Mouse (Mus musculus): Measurements from ENCODE around the gene Tiam1. TPM values are rescaled to one million over a fixed set of nuclear protein-coding genes. Genes with fewer than 3 reads are reported as not detected.

Tiam1 gene
- polyA plus RNA-seq, 1 experiment from 2014 or later = 24.9 TPM

DNA sequence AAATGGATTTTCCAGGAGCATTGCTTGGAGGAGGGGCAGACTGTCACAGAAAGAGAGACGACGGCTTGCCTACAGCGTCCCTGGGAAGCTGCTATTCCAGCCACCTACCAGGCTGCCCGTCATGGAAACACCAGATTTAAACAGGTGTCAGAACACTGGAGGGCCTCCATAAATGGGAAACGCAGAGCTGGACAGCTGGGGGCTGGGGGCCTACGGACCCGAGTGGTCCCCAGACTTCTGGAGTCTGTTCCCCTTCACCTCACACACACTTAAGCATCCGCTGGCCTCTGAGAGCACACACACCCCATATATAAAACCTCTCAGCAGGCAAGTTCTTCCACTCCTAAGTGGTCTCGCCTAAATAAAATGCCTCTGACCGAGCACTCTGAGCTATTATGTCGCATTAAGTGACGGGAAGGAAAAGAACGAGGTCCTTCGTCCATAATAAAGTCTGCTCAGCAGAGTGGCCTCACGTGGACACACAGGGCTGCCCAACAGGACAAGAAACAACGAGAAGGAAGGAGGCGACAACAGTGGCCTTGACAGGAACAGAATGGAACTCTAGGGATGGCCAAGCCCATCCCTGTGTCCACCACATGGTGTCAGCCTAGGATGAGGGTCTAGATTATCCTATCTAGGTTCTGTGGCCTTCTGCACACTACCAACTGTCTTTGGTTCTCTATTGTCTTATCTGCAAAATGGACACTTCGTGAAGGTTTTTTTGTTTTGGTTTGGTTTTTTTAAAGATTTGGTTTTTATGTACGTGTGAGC, 14.6 kb downstream of the Tiam1 start:
- H3K27me3 ChIP-seq (ENCODE audit: control insufficient read depth, insufficient read depth, low read length) = no peaks in the 10 kb centered on the region
- 41% methylated on average over 19 of the region's 19 CpGs for WGBS (ENCODE audit: insufficient replicate concordance)
- no peak overlapping the region for H3K9ac ChIP-seq (ENCODE audit: low read depth, low read length)
- ATAC-seq (replicated peaks; ENCODE audit: insufficient number of reproducible peaks, low FRiP score, low TSS enrichment) = peak; percentile 66
- H3K9me3 ChIP-seq (replicated peaks; ENCODE audit: control insufficient read depth, low read length) = no peaks in the 10 kb centered on the region
- H3K4me1 ChIP-seq (ENCODE audit: control insufficient read depth, insufficient read depth, low read length) = peaks cover 43% of the 10 kb centered on the region
- H3K36me3 ChIP-seq (ENCODE audit: control insufficient read depth, insufficient read depth, low read length) = no peaks in the 10 kb centered on the region
- no peak overlapping the region for H3K4me3 ChIP-seq (ENCODE audit: low read depth, low read length)
- H3K27ac ChIP-seq (ENCODE audit: low read depth, low read length) = peak overlapping the region; percentile 92
- H3K4me2 ChIP-seq = peak overlapping the region; percentile 35

DNA sequence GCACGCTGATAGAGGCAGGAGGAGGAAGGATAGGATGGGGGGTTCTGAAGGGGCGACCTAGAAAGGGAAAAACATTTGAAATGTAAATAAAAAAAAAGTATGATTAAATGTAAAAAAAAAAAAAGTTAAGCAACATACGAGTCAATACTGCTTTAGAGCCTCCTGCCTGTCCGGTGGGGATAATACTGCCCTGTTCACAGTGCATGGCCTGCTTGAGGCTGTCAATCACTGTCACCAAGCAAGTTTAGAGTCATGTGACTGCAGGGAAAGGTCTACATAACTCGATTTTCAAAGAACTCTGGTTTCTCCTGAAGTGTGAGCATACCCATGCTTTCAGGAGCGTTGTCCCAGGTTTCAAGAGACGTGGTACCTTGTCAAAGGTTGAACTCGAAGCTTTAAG, 15.2 kb downstream of the Tiam1 start:
- H3K27me3 ChIP-seq (ENCODE audit: control insufficient read depth, insufficient read depth, low read length) = no peaks in the 10 kb centered on the region
- peak overlapping the region; percentile 35 for H3K4me2 ChIP-seq
- H3K9me3 ChIP-seq (replicated peaks; ENCODE audit: control insufficient read depth, low read length) = no peaks in the 10 kb centered on the region
- peaks cover 43% of the 10 kb centered on the region for H3K4me1 ChIP-seq (ENCODE audit: control insufficient read depth, insufficient read depth, low read length)
- no peaks in the 10 kb centered on the region for H3K36me3 ChIP-seq (ENCODE audit: control insufficient read depth, insufficient read depth, low read length)
- WGBS (ENCODE audit: insufficient replicate concordance) = 55% methylated on average over 8 of the region's 8 CpGs
- H3K9ac ChIP-seq (ENCODE audit: low read depth, low read length) = no peak overlapping the region
- no peak for ATAC-seq (replicated peaks; ENCODE audit: insufficient number of reproducible peaks, low FRiP score, low TSS enrichment)
- no peak overlapping the region for H3K4me3 ChIP-seq (ENCODE audit: low read depth, low read length)
- H3K27ac ChIP-seq (ENCODE audit: low read depth, low read length) = peak overlapping the region; percentile 92

DNA sequence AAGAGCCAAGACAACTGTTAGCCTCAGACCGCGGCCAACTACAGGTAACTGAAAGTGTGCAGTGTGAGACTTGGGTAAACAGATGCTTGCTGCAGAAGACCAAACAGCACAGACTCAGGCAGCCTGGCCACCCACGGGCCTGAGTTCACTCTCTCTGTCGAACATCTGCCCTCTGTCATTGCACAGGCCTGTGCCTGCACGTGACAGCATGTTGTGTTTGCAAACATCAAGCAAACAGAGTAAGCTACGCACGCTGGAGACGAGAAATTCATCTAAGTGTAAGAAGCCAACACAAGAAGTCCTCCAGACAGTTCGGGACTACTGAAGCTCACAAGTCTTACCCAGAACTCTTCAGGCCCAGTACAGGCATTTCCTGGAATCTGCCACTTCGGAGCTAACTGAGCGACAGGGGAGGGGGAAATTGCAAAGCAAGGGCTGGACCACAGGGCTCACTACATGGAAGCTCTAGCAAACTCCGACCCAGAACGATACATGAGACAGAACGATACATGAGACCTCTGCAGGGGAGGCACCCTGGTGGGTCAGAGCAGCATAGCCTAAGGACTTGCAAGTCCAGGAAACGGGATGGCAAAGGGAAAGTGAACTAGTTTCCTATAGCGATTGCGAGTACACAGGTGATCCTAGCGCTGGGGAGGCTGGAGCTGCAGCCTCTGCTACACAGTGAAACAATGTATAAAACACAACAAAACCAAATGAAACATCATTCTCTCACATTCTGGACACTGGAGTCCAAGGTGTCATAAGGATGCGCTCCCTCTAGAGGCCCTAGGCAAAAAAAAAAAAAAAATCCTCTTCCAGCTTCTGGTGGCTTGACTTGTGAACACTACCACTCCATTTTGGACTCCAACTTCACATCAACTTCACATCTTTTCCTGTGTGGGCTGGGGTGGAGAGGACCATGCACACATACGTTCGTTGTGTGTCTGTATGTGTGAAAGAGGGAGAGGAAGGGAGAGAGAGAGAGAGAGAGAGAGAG, 18.0 kb downstream of the Tiam1 start:
- Histone ChIP-seq H3K36me3 (ENCODE audit: control insufficient read depth, insufficient read depth, low read length) (no peaks in the 10 kb centered on the region), H3K4me1 (ENCODE audit: control insufficient read depth, insufficient read depth, low read length) (peaks cover 42% of the 10 kb centered on the region), H3K9ac (ENCODE audit: low read depth, low read length) (no peak overlapping the region), H3K4me2 (no peak overlapping the region), H3K9me3 (replicated peaks; ENCODE audit: control insufficient read depth, low read length) (no peaks in the 10 kb centered on the region), H3K27me3 (ENCODE audit: control insufficient read depth, insufficient read depth, low read length) (no peaks in the 10 kb centered on the region), H3K27ac (ENCODE audit: low read depth, low read length) (no peak overlapping the region), H3K4me3 (ENCODE audit: low read depth, low read length) (no peak overlapping the region)
- ATAC-seq (replicated peaks; ENCODE audit: insufficient number of reproducible peaks, low FRiP score, low TSS enrichment) = no peak
- WGBS (ENCODE audit: insufficient replicate concordance) = 61% methylated on average over 21 of the region's 21 CpGs

DNA sequence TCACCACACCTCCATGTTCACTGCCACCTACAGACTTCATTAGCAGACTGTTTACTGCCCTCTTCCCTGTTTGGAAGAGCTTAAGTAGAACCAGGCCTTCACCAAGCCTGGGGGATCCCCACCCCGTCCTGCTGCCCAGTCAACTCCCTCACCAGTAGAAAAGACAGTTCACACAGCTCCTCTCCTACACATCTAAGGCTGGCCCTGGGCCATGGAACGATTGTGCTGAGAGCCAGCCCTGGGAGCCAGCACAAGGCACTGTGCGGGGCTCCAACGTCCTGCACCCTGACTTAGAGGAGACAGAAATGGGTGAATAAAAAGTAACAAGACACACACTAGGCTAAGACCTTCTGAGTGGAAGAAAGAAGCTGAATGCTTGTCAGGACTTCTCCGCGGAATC, 20.5 kb downstream of the Tiam1 start:
- Histone ChIP-seq H3K36me3 (ENCODE audit: control insufficient read depth, insufficient read depth, low read length) (no peaks in the 10 kb centered on the region; the same call in 1 of the 2 replicates), H3K9ac (ENCODE audit: low read depth, low read length) (no peak overlapping the region), H3K4me2 (no peak overlapping the region), H3K27ac (ENCODE audit: low read depth, low read length) (no peak overlapping the region), H3K9me3 (replicated peaks; ENCODE audit: control insufficient read depth, low read length) (peaks cover 4% of the 10 kb centered on the region), H3K4me1 (ENCODE audit: control insufficient read depth, insufficient read depth, low read length) (peaks cover 31% of the 10 kb centered on the region), H3K4me3 (ENCODE audit: low read depth, low read length) (no peak overlapping the region), H3K27me3 (ENCODE audit: control insufficient read depth, insufficient read depth, low read length) (no peaks in the 10 kb centered on the region)
- ATAC-seq (replicated peaks; ENCODE audit: insufficient number of reproducible peaks, low FRiP score, low TSS enrichment) = no peak
- 80% methylated on average over 6 of the region's 6 CpGs for WGBS (ENCODE audit: insufficient replicate concordance)

DNA sequence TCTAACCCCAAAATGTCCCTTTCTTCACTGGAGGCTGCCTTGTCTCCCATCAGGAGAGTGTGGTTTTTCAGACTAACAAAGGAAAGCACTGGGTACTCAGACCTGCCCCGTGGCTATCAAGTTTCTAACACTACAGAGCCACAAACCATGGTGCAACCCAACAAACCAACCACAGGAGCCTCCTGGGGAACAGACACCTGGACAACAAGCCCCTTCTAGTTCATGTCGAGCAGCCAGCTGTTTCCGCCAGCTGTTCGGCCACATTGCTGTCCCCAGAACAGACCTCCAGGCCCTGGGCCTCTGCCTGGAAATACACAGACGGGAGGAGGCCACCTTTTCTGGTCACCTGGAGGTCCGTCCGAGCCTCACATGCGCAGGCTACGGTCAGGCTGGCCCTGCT, 21.1 kb downstream of the Tiam1 start:
- ATAC-seq (replicated peaks; ENCODE audit: insufficient number of reproducible peaks, low FRiP score, low TSS enrichment) = 0 out of 2 replicates have a peak, but pooled peaks have one; percentile 16
- peaks cover 28% of the 10 kb centered on the region for H3K4me1 ChIP-seq (ENCODE audit: control insufficient read depth, insufficient read depth, low read length)
- H3K4me2 ChIP-seq = no peak overlapping the region
- H3K36me3 ChIP-seq (ENCODE audit: control insufficient read depth, insufficient read depth, low read length) = no peaks in the 10 kb centered on the region; the same call in 1 of the 2 replicates
- WGBS (ENCODE audit: insufficient replicate concordance) = 78% methylated on average over 9 of the region's 9 CpGs
- H3K27ac ChIP-seq (ENCODE audit: low read depth, low read length) = peak overlapping the region; percentile 59; the same call in 1 of the 2 replicates
- H3K9ac ChIP-seq (ENCODE audit: low read depth, low read length) = no peak overlapping the region
- H3K9me3 ChIP-seq (replicated peaks; ENCODE audit: control insufficient read depth, low read length) = peaks cover 4% of the 10 kb centered on the region
- H3K27me3 ChIP-seq (ENCODE audit: control insufficient read depth, insufficient read depth, low read length) = no peaks in the 10 kb centered on the region
- H3K4me3 ChIP-seq (ENCODE audit: low read depth, low read length) = no peak overlapping the region

DNA sequence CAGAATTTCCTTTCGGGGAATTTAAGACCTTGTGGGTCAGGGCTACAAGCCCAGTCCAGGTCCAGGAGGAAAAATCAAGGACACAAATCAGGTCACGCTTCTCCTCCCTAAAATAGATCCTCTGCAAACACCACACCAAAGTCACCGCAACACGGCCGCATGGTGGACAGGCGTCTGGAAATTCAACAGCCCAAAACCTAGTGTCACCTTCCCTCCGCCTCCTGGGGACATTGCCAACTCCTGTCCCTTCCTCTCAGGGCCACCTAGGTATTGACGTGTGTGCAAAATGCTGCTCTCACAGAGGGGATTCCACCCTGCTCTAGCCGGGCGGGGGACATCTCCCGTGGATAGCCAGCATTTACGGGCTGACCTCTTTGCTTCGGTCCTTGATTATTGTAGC, 21.8 kb downstream of the Tiam1 start:
- Histone ChIP-seq H3K4me3 (ENCODE audit: low read depth, low read length) (no peak overlapping the region), H3K27ac (ENCODE audit: low read depth, low read length) (peak overlapping the region; percentile 59; the same call in 1 of the 2 replicates), H3K9ac (ENCODE audit: low read depth, low read length) (no peak overlapping the region), H3K9me3 (replicated peaks; ENCODE audit: control insufficient read depth, low read length) (peaks cover 4% of the 10 kb centered on the region), H3K4me1 (ENCODE audit: control insufficient read depth, insufficient read depth, low read length) (peaks cover 23% of the 10 kb centered on the region), H3K36me3 (ENCODE audit: control insufficient read depth, insufficient read depth, low read length) (no peaks in the 10 kb centered on the region; the same call in 1 of the 2 replicates), H3K27me3 (ENCODE audit: control insufficient read depth, insufficient read depth, low read length) (no peaks in the 10 kb centered on the region), H3K4me2 (peak overlapping the region; percentile 6; the same call in 1 of the 2 replicates)
- WGBS (ENCODE audit: insufficient replicate concordance) = 68% methylated on average over 13 of the region's 13 CpGs
- ATAC-seq (replicated peaks; ENCODE audit: insufficient number of reproducible peaks, low FRiP score, low TSS enrichment) = no peak

DNA sequence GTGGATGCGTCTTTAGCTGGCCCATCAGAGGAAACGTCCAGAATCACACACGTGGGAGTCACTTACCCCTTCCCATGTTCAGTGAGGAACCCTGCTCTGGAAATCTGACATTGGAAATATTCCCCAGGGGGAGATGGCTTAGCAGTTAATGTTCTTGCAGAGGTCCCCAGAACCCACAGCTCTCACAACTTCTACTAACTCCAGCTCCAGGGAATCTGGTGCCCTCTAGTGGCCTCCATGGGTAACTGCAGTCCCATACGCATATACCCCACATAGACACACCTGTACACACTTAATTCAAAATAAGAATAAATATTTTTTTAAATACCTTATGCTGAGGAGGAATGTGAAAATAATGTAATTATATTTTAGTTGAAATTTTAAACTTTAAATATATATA, 23.6 kb downstream of the Tiam1 start:
- H3K4me3 ChIP-seq (ENCODE audit: low read depth, low read length) = no peak overlapping the region
- H3K36me3 ChIP-seq (ENCODE audit: control insufficient read depth, insufficient read depth, low read length) = no peaks in the 10 kb centered on the region; the same call in 1 of the 2 replicates
- peaks cover 11% of the 10 kb centered on the region for H3K4me1 ChIP-seq (ENCODE audit: control insufficient read depth, insufficient read depth, low read length)
- H3K27ac ChIP-seq (ENCODE audit: low read depth, low read length) = no peak overlapping the region
- peaks cover 4% of the 10 kb centered on the region for H3K9me3 ChIP-seq (replicated peaks; ENCODE audit: control insufficient read depth, low read length)
- no peaks in the 10 kb centered on the region for H3K27me3 ChIP-seq (ENCODE audit: control insufficient read depth, insufficient read depth, low read length)
- no peak overlapping the region for H3K9ac ChIP-seq (ENCODE audit: low read depth, low read length)
- no peak overlapping the region for H3K4me2 ChIP-seq
- 94% methylated on average over 4 of the region's 4 CpGs for WGBS (ENCODE audit: insufficient replicate concordance)
- no peak for ATAC-seq (replicated peaks; ENCODE audit: insufficient number of reproducible peaks, low FRiP score, low TSS enrichment)

DNA sequence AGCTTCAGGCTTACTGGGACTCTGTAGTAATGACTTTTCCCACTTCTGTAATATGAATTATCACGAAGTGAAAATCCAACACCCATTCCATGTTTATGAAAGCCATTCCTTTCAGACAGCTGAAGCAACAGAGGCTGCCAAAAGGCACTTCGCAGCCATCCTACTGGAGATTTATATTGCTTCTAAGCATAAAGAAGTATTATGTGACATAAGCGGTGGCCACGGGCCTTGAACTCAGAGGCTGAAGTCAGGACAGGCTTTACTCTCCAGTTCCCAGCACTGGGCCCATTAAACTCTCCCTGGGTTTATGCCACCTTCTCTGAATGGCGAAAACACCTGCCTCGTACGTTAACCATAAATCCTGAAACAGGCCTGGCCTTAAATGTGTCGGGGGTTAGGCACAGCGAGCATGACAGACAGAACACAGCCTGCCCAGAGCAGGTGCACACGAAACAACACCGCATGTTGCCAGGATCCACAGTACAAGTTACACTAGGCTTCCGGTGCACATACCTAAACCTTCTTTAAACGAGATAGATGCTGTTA, 26.9 kb downstream of the Tiam1 start:
- Histone ChIP-seq H3K36me3 (ENCODE audit: control insufficient read depth, insufficient read depth, low read length) (no peaks in the 10 kb centered on the region; the same call in 1 of the 2 replicates), H3K4me1 (ENCODE audit: control insufficient read depth, insufficient read depth, low read length) (no peaks in the 10 kb centered on the region), H3K4me2 (no peak overlapping the region), H3K27ac (ENCODE audit: low read depth, low read length) (no peak overlapping the region), H3K4me3 (ENCODE audit: low read depth, low read length) (no peak overlapping the region), H3K9ac (ENCODE audit: low read depth, low read length) (no peak overlapping the region), H3K9me3 (replicated peaks; ENCODE audit: control insufficient read depth, low read length) (peaks cover 4% of the 10 kb centered on the region), H3K27me3 (ENCODE audit: control insufficient read depth, insufficient read depth, low read length) (no peaks in the 10 kb centered on the region)
- 87% methylated on average over 13 of the region's 13 CpGs for WGBS (ENCODE audit: insufficient replicate concordance)
- ATAC-seq (replicated peaks; ENCODE audit: insufficient number of reproducible peaks, low FRiP score, low TSS enrichment) = no peak
